Mouse (Mus musculus): ENCODE measurements at regions not wholly inside any gene's neighbourhood (a gene's known extent, or its start where the extent isn't known, plus 50 kb on each side); places are given as distances from the start of the nearest gene placed in this dataset.

DNA sequence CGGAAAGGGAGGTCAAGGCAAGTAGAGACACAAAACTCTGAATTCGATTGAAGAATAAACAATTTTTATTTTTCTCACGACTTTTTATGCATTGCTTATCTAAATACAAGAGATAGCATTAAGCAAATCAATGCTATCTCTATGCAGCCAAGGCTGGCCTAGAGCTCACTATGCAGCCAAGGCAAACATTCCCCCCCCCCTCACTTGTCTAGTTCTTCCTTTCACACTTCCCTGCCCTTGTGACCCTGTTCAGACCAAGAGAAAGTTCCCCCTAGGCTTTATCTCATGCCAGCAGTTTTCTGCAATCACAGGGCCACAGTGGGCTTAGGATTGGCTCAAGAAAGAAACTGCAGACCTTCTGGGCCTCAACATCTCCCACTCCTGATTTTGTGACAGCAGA, 417.9 kb upstream of the Rag2 start:
- no peak for DNase-seq (ENCODE audit: low read depth)

DNA sequence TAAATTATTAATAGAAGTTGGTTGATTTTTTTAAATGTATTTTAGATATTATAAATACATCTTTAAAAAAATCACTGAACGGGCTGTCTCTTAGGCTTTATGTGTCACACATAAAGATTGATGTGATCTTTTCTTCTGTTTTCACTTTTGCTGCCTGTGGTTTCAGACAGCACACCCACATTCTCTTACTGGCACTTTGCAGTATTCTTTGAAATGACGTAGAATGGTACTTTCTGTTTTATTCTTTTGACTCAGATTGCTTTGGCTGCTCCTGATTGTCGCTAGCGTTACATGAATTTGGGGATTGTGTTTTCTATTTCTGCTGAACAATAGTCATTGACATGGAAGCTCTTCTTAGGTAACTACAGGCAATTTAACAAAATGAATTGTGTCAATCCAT, 415.4 kb upstream of the Rag2 start:
- DNase-seq (ENCODE audit: low read depth) = no peak

DNA sequence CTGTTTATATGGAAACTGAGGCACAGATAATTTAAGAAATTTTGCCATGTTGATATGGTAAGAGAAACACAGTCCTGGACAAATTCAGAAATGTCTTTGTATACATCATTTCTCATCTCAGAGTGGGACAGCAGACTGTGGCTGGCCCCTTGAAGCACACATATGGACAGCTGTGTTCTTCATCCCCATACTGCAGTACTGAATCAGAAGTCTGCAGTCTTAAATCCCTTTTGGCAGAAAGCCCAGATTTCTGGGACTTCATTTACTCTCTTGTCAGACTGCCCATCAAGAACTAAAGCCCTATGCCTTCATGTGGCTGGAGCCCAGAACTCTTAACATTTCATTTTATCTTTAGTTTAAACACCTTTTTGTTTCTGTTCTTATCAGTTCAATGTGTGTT, 403.8 kb upstream of the Rag2 start:
- DNase-seq (ENCODE audit: low read depth) = peak; percentile 3

GRCm38 (mm10) chr2:101242983-101243382, 381.5 kb upstream of the Rag2 start:
- no peak for DNase-seq (ENCODE audit: low read depth)

DNA sequence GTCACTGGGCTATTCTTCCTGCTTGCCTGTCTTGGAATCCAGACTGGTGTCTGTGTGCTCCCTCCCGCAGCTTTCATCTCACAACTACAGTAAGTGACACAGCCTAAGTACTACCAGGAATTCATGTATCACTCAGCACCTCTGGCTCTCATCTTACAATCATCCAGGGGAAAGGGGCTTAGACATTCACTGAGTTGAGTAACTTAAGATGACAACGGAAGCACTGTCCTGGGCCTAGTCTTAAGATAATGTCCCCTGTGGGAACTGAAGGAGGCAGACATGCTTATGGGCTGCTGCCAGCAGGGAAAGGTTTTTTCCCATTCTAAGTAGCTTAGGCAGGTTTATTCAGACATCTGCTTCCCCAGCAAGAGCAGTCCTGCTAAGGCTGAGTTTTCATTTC, 377.4 kb upstream of the Rag2 start:
- DNase-seq (ENCODE audit: low read depth) = no peak

- DNase-seq (ENCODE audit: low read depth) = no peak
Observed at GRCm38 (mm10) chr2:101252228-101252627, 372.3 kb upstream of the Rag2 start.

- DNase-seq (ENCODE audit: low read depth) = no peak
Observed at GRCm38 (mm10) chr2:101256464-101256863, 368.1 kb upstream of the Rag2 start.

GRCm38 (mm10) chr2:101263934-101264333, 360.6 kb upstream of the Rag2 start:
- DNase-seq (ENCODE audit: low read depth) = no peak

DNA sequence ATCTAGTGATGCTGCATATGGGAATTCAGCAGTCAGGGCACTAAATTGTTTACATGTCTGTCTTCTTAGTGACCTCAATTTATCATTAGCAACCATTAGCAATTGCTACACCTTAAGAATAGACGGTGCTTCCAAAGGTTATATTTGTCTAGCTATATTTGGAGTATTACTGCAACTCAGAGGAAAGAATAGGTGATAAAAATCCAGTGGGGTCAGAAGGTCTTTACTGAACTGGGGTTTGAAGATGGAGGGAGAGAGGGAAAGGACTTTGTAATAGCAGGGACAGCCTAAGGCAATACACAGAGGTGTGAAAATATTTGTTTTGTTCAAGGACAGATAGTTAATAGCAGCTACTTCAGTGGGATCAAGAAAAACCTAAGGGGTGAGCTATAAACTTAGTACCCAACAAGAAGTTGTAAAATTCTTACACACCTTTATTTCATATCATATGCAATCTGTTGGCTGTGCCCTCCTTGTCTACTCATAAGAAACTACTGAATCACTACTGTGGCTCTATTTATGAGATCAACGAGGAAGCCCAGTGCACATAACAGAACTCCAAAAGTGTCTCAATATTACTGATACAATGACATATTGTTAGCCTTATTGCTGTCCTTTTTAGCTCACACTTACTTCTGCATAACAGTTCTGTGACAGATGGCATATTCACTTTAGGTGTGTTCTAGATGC, 357.7 kb upstream of the Rag2 start:
- DNase-seq (ENCODE audit: low read depth) = no peak

DNA sequence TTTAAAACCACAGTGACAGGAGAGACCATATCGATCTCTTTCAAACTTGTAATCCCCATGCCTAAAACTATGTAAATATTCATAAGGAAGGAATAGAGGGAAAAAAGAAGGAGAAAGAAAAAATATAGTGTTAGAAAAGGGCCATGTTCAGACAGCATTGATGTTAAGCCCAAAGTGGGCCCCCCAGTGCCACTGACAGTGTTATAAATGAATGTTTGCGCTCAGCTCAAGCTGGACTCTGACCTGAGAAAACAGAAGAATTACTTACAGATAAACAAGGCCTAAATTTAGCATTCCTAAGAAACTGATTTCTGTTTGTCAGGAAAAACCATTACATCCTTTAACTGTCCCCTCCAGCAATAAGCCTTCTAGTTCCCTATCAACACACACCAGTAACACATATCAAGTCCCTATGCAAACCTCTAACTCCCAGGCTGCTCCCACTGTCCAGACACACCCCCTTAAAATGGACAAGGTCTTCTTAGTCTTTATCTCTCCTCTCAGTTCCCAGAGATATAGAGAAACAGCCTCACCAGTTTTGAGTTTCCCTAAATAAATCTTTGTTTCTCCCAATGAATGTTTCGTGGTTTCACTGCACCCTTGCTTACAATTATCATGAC, 350.4 kb upstream of the Rag2 start:
- no peak for DNase-seq (ENCODE audit: low read depth)

- no peak for DNase-seq (ENCODE audit: low read depth)
Observed at GRCm38 (mm10) chr2:101284886-101285285, 339.6 kb upstream of the Rag2 start.

DNA sequence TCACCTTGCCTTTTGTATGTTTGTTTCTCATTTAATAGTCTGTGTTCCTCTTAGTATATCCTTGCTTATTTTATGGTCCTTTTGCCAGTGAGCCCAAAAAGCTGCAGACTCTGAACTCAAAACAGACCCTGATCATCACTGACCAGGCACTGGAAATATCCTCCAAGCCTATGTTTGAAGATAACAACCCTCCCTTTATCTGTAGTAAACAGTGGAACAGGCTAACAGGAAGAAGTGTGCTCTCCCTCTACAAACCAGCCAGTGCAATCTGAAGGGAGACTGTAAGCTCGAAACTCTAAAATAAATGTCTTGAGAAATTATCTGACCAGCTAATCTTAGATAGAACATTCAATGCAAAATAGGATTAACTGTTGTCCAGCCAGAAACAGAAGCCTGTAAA, 336.4 kb upstream of the Rag2 start:
- DNase-seq (ENCODE audit: low read depth) = no peak

GRCm38 (mm10) chr2:101289168-101289567, 335.4 kb upstream of the Rag2 start:
- peak; percentile 20 for DNase-seq (ENCODE audit: low read depth)

- peak; percentile 57 for DNase-seq (ENCODE audit: low read depth)
Observed at GRCm38 (mm10) chr2:101290738-101291137, 333.8 kb upstream of the Rag2 start.

- DNase-seq (ENCODE audit: low read depth) = no peak
Observed at GRCm38 (mm10) chr2:101295678-101296368, 328.7 kb upstream of the Rag2 start.

DNA sequence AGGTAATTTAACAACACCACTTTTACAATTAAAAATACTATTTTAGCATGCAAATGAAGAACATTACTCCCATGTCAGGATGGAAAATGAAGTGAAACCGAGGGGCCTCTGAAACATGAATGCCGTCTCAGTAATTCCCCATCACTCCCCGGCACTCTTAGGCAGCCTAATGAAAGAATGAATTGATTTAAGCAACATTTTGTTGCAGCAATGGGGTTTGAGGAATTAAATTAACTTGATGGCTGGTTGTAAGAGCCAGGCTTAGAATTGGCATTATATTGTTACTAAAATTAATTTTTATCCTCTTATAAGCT, 328.2 kb upstream of the Rag2 start:
- DNase-seq (ENCODE audit: low read depth) = no peak

- no peak for DNase-seq (ENCODE audit: low read depth)
Observed at GRCm38 (mm10) chr2:101296778-101297177, 327.7 kb upstream of the Rag2 start.

DNA sequence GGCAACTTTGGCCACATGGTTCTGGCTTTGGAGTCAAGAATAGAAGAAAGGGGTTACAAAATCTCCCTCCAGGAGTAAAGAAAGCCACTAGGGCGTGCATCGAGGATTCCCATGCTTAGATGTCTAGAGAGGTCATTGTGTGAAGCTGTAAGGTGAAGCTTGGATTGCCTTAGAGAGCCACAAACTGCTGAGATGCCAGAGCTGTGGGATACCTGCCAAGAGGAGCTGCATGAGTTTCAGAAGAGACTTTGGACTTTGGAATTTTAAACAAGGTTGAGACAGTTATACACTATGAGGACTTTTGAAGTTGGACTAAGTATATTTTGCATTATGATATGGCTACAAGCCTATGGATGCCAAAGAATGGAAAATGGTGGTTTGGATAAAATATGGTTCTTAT, 325.4 kb upstream of the Rag2 start:
- no peak for DNase-seq (ENCODE audit: low read depth)

DNA sequence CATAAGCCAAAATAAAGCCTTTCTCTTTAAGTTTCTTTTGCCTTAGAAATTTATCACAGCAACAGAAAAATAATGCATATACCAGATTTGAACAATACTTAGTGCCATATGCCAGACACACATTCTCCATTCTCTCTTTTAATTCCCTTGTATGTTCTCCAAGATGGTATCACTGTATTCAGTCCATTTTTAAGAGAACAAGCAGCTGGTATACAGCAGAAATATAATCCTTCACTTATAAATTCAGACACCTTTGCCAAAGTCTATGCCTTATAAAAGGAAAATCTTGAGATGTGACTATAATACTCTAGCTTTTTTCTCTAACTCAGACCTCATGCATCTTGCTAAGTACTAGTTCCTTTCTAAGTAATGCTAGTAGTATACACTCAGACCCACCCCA, 324.4 kb upstream of the Rag2 start:
- no peak for DNase-seq (ENCODE audit: low read depth)

- no peak for DNase-seq (ENCODE audit: low read depth)
Observed at GRCm38 (mm10) chr2:101321286-101321914, 303.1 kb upstream of the Rag2 start.

DNA sequence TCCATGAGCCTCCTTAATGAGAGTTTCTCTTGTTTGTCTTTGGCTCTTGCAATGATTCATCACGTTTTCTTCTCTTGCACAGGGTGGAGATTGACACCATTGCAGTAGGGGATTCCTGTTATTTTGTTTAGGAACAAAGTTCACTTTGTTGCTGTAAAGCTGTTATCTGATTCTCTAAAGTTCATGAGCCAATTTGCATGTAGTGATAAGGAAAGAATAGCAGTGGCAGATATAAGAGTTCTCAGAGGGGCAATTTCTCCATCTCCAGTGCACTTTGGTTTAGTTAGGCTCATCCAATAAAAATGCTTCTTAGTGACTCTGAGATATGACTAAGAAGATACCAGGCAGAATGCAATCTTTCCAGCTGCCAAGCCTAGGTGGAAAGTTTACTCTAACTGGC, 267.8 kb upstream of the Rag2 start:
- DNase-seq (ENCODE audit: low read depth) = no peak

DNA sequence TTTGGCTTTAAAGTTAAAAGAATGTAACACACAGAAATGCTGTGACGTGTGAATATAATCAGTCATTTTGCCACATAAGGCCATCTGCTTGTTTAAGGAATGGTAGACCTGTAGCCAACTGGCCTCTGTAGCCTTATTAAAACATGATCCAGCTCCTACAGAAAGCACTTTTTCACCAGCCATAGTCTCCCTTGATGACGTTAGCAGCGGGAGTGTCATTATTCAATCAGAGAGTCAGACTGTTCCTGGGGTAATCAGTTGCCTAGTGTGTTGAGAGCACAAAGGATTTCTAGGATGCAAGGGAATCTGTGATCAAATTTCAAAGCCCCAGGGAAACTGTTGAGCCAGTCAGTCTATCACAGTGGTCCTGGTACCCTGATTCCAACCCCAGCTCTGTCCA, 260.3 kb upstream of the Rag2 start:
- no peak for DNase-seq (ENCODE audit: low read depth)

GRCm38 (mm10) chr2:101368278-101368677, 256.2 kb upstream of the Rag2 start:
- no peak for DNase-seq (ENCODE audit: low read depth)

Measured in 416B (cell line).